In genomic region chr2:138783781-138784180, GRCm38 (mm10) we compare ENCODE assay signal across 23 mouse cellular contexts.
DNase-seq lines count a peak whose midpoint lies in the region; ATAC-seq and TF ChIP-seq lines count a peak whose summit lies in the region.
"Had no signal": no experiment of that assay in that cellular context is flagged by ENCODE, and none has a peak within 500 bp of the region (broad histone marks: within the 10 kb centered on the region; RNA-seq: fewer than 3 reads in every experiment).

No protein-coding gene starts in this region.

- ATAC-seq in frontal cortex, adult (ENCODE audit: low TSS enrichment), result peak; percentile 91
- no peak for ATAC-seq in midbrain, embryonic 14.5 days (ENCODE audit: low FRiP score, low TSS enrichment)
- ATAC-seq in forebrain, embryonic 13.5 days, result no peak
- ATAC-seq: activated CD4-positive, CD25-positive, alpha-beta regulatory T cell, adult 4 months; CD4-positive, CD25-positive, alpha-beta regulatory T cell, adult 4 months; Patski had no signal

- no peak for TF ChIP-seq CTCF in layer of hippocampus, adult 2 months (conservative IDR thresholded peaks at IDR 0.05)

- no peak for DNase-seq in frontal cortex, postnatal 36 days (ENCODE audit: low spot score in 2 of 2)
- DNase-seq in layer of hippocampus, adult 2 months (ENCODE audit: low spot score in 2 of 2), result no peak
- no peak for DNase-seq in layer of hippocampus, postnatal 25 days (ENCODE audit: extremely low spot score in 1 of 2, low spot score in 1 of 2)
- DNase-seq in midbrain, embryonic 14.5 days, result peak; percentile 19
- DNase-seq in midbrain, embryonic 10.5 days (ENCODE audit: low spot score), result no peak
- DNase-seq in brain, adult 2 months (ENCODE audit: low read depth, low spot score), result peak; percentile 20
- DNase-seq: adrenal gland, adult 2 months; adrenal gland, adult 8-10 months; adrenal gland, postnatal 10 days; adrenal gland, postnatal 14 days; adrenal gland, postnatal 25 days; adrenal gland, postnatal 36 days; B cell, adult 2 months; cerebellum, adult 11 months; cerebellum, adult 11-12 months; cerebellum, adult 18-20 months had no signal

- no peaks in the 10 kb centered on the region for H3K4me1 ChIP-seq in midbrain, embryonic 14.5 days (ENCODE audit: control insufficient read depth, insufficient read depth, low read length)
- peaks cover 10% of the 10 kb centered on the region for H3K4me1 ChIP-seq in midbrain, embryonic 10.5 days
- no peaks in the 10 kb centered on the region for H3K4me1 ChIP-seq in forebrain, embryonic 13.5 days

- no peak overlapping the region for H3K4me3 ChIP-seq in layer of hippocampus, adult 2 months
- no peak overlapping the region for H3K4me3 ChIP-seq in midbrain, embryonic 14.5 days (replicated peaks; ENCODE audit: low read depth, low read length)
- H3K4me3 ChIP-seq in midbrain, embryonic 10.5 days, result no peak overlapping the region
- no peak overlapping the region for H3K4me3 ChIP-seq in forebrain, embryonic 13.5 days

- H3K27ac ChIP-seq in layer of hippocampus, adult 2 months, result 0 out of 2 replicates have a peak overlapping the region, but pooled peaks have one; percentile 28
- no peak overlapping the region for H3K27ac ChIP-seq in midbrain, embryonic 14.5 days (replicated peaks; ENCODE audit: low read depth, low read length)
- no peak overlapping the region for H3K27ac ChIP-seq in midbrain, embryonic 10.5 days (replicated peaks)
- H3K27ac ChIP-seq in forebrain, embryonic 13.5 days, result no peak overlapping the region

- no peak overlapping the region for H3K9ac ChIP-seq in midbrain, embryonic 14.5 days (replicated peaks; ENCODE audit: low read length)
- no peak overlapping the region for H3K9ac ChIP-seq in forebrain, embryonic 13.5 days

- H3K36me3 ChIP-seq in midbrain, embryonic 14.5 days (ENCODE audit: control insufficient read depth, insufficient read depth, low read length), result no peaks in the 10 kb centered on the region
- no peaks in the 10 kb centered on the region for H3K36me3 ChIP-seq in midbrain, embryonic 10.5 days
- H3K36me3 ChIP-seq in forebrain, embryonic 13.5 days (ENCODE audit: poor library complexity, severe bottlenecking), result no peaks in the 10 kb centered on the region
- H3K36me3 ChIP-seq: G1E had no signal

- H3K9me3 ChIP-seq in midbrain, embryonic 14.5 days (ENCODE audit: control insufficient read depth, low read length), result no peaks in the 10 kb centered on the region
- H3K9me3 ChIP-seq in midbrain, embryonic 10.5 days (replicated peaks), result no peaks in the 10 kb centered on the region
- H3K9me3 ChIP-seq in forebrain, embryonic 13.5 days (replicated peaks), result no peaks in the 10 kb centered on the region

- H3K4me2 ChIP-seq in midbrain, embryonic 14.5 days (ENCODE audit: low read length), result no peak overlapping the region
- H3K4me2 ChIP-seq in forebrain, embryonic 13.5 days, result no peak overlapping the region

- H3K27me3 ChIP-seq in midbrain, embryonic 14.5 days (ENCODE audit: control insufficient read depth, insufficient read depth, low read length), result no peaks in the 10 kb centered on the region
- no peaks in the 10 kb centered on the region for H3K27me3 ChIP-seq in midbrain, embryonic 10.5 days (ENCODE audit: low read depth, poor library complexity, severe bottlenecking)
- no peaks in the 10 kb centered on the region for H3K27me3 ChIP-seq in forebrain, embryonic 13.5 days
- H3K27me3 ChIP-seq: CH12.LX, Patski had no signal

- 63% methylated on average over 3 of the region's 3 CpGs for WGBS in midbrain, embryonic 14.5 days
- WGBS in midbrain, embryonic 10.5 days, result 91% methylated on average over 3 of the region's 3 CpGs
- WGBS in forebrain, embryonic 13.5 days, result 90% methylated on average over 3 of the region's 3 CpGs

Comparison
In these comparisons a context has a peak if more than half of its experiments do, and no peak if none do; other contexts are left out.
1. DNase-seq: peak in midbrain, embryonic 14.5 days (single experiment) and brain, adult 2 months (single experiment); none in frontal cortex, postnatal 36 days (0 of 2), layer of hippocampus, adult 2 months (0 of 2), layer of hippocampus, postnatal 25 days (0 of 2) and midbrain, embryonic 10.5 days (single experiment).